Mouse (Mus musculus) C2C12 (cell line): ENCODE data around the gene Bst1. TPM values are rescaled to one million over a fixed set of nuclear protein-coding genes. Genes with fewer than 3 reads are reported as not detected.

ENCODE experiments used
- H3K27me3 ChIP-seq: one replicate; pipeline ENCODE4 v1.6.1; 2011; ENCODE audit not compliant: control insufficient read depth, insufficient read depth, insufficient read length
- H3K36me3 ChIP-seq: one replicate; pipeline ENCODE4 v1.6.1; 2011; ENCODE audit not compliant: control insufficient read depth, insufficient read depth
- H3K4me3 ChIP-seq: one replicate; pipeline ENCODE4 v1.5.1; 2011; ENCODE audit warnings: mild to moderate bottlenecking, control low read depth; ENCODE audit not compliant: poor library complexity, insufficient read depth, severe bottlenecking
- H3K79me2 ChIP-seq: one replicate; pipeline ENCODE4 v1.6.1; 2011; ENCODE audit not compliant: control insufficient read depth, insufficient read depth
- H3K79me3 ChIP-seq: one replicate; pipeline ENCODE4 v1.6.1; 2011; ENCODE audit warnings: low read depth, control low read depth
- H3ac ChIP-seq: one replicate; pipeline ENCODE3; 2011; ENCODE audit warnings: low read depth; ENCODE audit not compliant: control insufficient read depth, insufficient read length
- CEBPB ChIP-seq: IDR thresholded peaks from one replicate; pipeline ENCODE4 v1.6.1; 2011; ENCODE audit warnings: low read depth, mild to moderate bottlenecking, control low read depth, moderate library complexity
- CTCF ChIP-seq: IDR thresholded peaks from one replicate; pipeline ENCODE4 v1.5.1; 2011; ENCODE audit not compliant: control insufficient read depth, insufficient read depth, insufficient read length
- FOSL1 ChIP-seq: IDR thresholded peaks from one replicate; pipeline ENCODE4 v1.8.0; 2011; ENCODE audit warnings: mild to moderate bottlenecking, low read length; ENCODE audit not compliant: poor library complexity, insufficient read depth, severe bottlenecking
- MAX ChIP-seq: IDR thresholded peaks from one replicate; pipeline ENCODE4 v1.6.1; 2011; ENCODE audit warnings: mild to moderate bottlenecking, control low read depth
- MYOD1 ChIP-seq: IDR thresholded peaks from one replicate; pipeline ENCODE4 v1.6.1; 2011; ENCODE audit warnings: low read depth; ENCODE audit not compliant: control insufficient read depth, insufficient read length
- MYOG ChIP-seq: IDR thresholded peaks from one replicate; pipeline ENCODE4 v1.6.1; 2011; ENCODE audit not compliant: control insufficient read depth, insufficient read length; ENCODE audit errors: extremely low read depth
- USF1 ChIP-seq: IDR thresholded peaks from one replicate; pipeline ENCODE4 v1.6.1; 2011; ENCODE audit warnings: low read depth, mild to moderate bottlenecking, control low read depth, moderate library complexity
- polyA plus RNA-seq: library from polyadenylated mRNA; unstranded; fragments of >200 nt; fragmentation: generic; extraction: Trizol; gene quantifications from one replicate; pipeline ENCODE4 v1.2.1, GENCODE M21; 2012; ENCODE audit warnings: missing spikeins

The Bst1 gene
- polyA plus RNA-seq, 1 experiment, result not detected

DNA sequence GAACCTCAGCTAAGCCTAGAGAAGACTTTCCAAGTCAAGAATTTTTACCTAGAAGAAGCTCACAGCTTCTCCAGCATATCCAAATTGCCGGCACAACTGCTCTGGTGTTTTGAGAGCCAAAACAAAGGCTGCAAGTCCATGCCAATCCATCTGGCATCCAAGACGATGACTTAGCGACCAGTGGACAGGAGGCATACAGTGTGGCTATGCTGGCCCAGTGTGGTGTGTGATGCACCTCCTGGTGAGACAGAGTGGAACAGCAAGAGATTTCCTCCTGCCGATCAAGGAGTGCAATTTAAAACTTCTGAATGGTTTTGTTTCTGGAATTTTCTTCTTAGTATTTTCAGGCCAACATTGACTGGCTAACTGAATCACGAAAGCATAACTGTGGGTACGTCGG, 17.9 kb downstream of the Bst1 start:
- no peak for TF ChIP-seq CEBPB
- no peak for TF ChIP-seq FOSL1
- no peak for TF ChIP-seq CTCF
- no peak for TF ChIP-seq MAX
- no peak for TF ChIP-seq USF1
- TF ChIP-seq MYOD1, result no peak
- no peak for TF ChIP-seq MYOG

DNA sequence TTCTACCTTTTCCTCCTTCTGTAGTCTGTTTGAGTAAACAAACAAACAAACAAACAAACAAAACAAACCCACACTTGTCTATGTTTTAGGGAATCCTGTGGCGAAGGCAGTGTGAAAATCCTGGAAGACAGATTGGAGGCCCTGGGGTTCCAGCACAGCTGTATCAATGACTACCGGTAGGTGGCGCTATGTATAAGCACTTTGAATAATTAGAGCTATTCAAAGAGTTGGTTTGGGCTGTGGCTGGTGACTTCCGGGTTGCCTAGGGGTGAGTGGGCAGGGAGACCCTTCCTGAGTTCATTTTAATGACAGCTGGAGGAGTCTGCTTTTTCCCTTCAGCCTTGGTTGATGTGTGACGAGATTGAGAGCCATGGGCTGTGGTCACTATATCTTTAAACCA, 18.7 kb downstream of the Bst1 start:
- TF ChIP-seq USF1 (no peak), CEBPB (no peak), MYOG (no peak), CTCF (peak; percentile 29)
- Histone ChIP-seq H3K4me3 (no peak overlapping the region), H3K79me3 (no peaks in the 10 kb centered on the region), H3K27me3 (peaks cover 3% of the 10 kb centered on the region), H3ac (no peak overlapping the region), H3K79me2 (no peaks in the 10 kb centered on the region), H3K36me3 (no peaks in the 10 kb centered on the region)

More for the DNA sequence above, 17.9 kb downstream of the Bst1 start:
- no peak overlapping the region for H3ac ChIP-seq
- H3K36me3 ChIP-seq, result no peaks in the 10 kb centered on the region
- H3K4me3 ChIP-seq, result no peak overlapping the region
- peaks cover 3% of the 10 kb centered on the region for H3K27me3 ChIP-seq
- no peaks in the 10 kb centered on the region for H3K79me3 ChIP-seq
- H3K79me2 ChIP-seq, result no peaks in the 10 kb centered on the region

DNA sequence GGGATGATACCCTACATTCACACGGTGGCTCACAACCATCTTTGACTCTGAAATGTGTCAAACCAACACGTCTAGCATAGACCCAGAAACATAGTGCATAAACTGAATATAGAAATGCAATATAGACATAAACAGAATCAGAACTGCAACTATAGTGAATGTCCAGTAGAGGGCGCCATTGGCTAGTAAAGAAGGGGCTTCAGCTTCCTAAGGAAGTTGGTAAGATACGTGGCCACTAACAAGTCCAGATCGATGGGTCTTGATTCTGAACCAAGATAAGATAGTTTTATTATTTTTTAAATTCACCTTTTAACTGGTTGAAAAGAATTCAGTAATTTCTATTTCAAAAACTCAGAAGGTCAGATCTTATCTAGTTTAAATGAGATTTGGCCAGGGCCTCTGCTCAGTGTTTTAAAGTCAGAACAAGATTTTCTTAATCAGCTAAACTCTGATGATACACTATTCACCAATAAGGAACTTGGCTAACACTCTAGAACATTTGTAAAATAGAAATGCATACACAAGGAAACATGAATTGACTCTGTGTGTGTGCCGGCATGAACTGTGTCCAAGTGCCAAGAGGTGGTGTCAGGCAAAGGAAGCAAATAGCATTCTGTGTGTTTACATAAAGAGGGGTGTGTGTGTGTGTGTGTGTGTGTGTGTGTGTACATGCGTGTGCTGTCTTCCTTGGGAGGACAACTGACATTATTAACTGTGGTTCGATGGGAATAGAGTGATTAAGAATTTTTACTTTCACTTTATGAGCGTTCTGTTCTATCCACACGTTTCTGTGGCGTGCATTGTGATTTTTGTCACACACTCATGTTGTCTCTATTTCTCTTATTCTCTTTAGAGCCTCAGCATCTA, 22.7 kb downstream of the Bst1 start:
- no peaks in the 10 kb centered on the region for H3K36me3 ChIP-seq
- TF ChIP-seq MYOD1, result no peak
- TF ChIP-seq FOSL1, result no peak
- peak; percentile 28 for TF ChIP-seq CTCF
- no peak for TF ChIP-seq CEBPB
- no peak for TF ChIP-seq MAX
- TF ChIP-seq USF1, result no peak
- H3K79me2 ChIP-seq, result no peaks in the 10 kb centered on the region
- peak overlapping the region; percentile 32 for H3ac ChIP-seq
- H3K27me3 ChIP-seq, result peaks cover 3% of the 10 kb centered on the region
- no peaks in the 10 kb centered on the region for H3K79me3 ChIP-seq
- H3K4me3 ChIP-seq, result peak overlapping the region; percentile 12

DNA sequence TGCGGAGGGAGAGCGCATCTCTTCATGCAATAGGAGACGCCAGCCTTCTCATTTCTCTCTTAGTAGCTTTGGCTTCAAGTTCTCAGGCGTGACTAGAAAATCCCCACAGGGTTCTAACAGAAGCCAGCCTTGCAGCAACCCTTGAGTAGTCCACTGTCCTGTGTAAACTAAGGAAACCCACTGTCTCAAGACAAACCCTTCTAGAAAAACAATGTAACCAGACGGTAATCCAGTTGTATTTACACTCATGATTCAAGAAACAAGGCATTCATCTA, 23.3 kb downstream of the Bst1 start:
- H3K36me3 ChIP-seq, result no peaks in the 10 kb centered on the region
- TF ChIP-seq CTCF (no peak), CEBPB (no peak), MYOG (no peak), USF1 (no peak), FOSL1 (no peak), MAX (no peak), MYOD1 (no peak)
- H3K27me3 ChIP-seq, result peaks cover 3% of the 10 kb centered on the region
- no peaks in the 10 kb centered on the region for H3K79me2 ChIP-seq
- H3K79me3 ChIP-seq, result no peaks in the 10 kb centered on the region
- H3K4me3 ChIP-seq, result peak overlapping the region; percentile 12
- peak overlapping the region; percentile 32 for H3ac ChIP-seq

DNA sequence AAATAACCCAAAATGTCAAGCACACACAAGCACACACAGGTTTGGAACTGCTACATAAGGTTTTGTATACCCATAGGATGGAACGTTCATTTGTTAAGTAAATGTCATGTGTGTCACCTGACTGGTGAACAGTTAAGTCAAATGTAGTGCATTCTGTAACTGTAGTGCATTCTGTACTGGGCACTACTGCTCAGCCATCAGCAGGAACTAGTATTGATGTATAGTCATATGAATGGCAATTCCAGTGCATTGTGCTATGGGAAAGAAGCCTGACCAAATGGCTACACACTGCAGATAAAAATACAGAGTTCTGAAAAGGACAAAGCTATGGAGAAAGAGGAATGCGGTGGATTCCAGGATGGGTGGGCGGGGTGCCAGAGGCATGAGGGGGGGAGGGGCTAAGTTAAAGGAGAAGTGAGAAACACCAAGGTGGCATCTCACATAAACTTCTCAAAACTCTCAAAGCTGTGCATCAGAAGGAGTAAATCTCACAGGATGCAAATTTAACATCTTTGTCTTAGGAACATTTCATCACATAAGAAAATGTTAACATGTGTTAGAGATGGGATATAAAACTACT, 24.0 kb downstream of the Bst1 start:
- no peak for TF ChIP-seq MYOG
- TF ChIP-seq CEBPB, result no peak
- TF ChIP-seq MAX, result no peak
- no peak for TF ChIP-seq USF1
- no peak for TF ChIP-seq FOSL1
- TF ChIP-seq MYOD1, result no peak

DNA sequence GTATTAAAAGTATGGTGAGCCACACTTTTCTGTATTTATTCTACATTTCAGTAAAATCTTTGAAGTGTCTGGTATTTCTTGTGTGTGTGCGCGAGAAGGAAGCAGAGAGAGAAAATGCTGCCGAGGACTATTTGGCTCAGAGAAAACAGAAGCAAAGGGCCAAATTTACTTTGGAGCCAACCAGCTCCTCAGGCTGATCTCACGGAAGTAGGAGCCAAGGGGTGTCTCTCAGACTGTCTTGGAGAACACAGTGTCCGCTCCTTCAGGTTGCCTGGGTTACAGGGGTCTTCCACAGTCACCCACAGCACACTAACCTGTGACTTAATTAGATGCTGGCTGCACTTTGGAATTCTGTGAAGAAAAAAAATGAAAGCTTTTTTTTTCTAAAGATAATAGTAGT, 26.4 kb downstream of the Bst1 start:
- TF ChIP-seq CEBPB (no peak), FOSL1 (no peak), MAX (no peak), MYOD1 (no peak), CTCF (no peak), MYOG (no peak), USF1 (no peak)

More for the DNA sequence above, 24.0 kb downstream of the Bst1 start:
- H3K4me3 ChIP-seq, result no peak overlapping the region
- no peaks in the 10 kb centered on the region for H3K79me3 ChIP-seq
- H3K27me3 ChIP-seq, result peaks cover 3% of the 10 kb centered on the region
- H3ac ChIP-seq, result no peak overlapping the region
- no peaks in the 10 kb centered on the region for H3K36me3 ChIP-seq
- no peaks in the 10 kb centered on the region for H3K79me2 ChIP-seq

More for the DNA sequence above, 26.4 kb downstream of the Bst1 start:
- no peaks in the 10 kb centered on the region for H3K79me2 ChIP-seq
- no peaks in the 10 kb centered on the region for H3K27me3 ChIP-seq
- H3K79me3 ChIP-seq, result no peaks in the 10 kb centered on the region
- no peak overlapping the region for H3K4me3 ChIP-seq
- H3K36me3 ChIP-seq, result no peaks in the 10 kb centered on the region
- no peak overlapping the region for H3ac ChIP-seq
